Mouse (Mus musculus): ENCODE data around the gene Rab22a.

Gene Rab22a

GRCm38 (mm10) chr2:173659057-173659925, at the start of gene Rab22a:
Gene Rab22a, plus strand, starts transcription at chr2:173659760.
- DNase-seq (ENCODE audit: low read depth, low spot score): peak; percentile 99

DNA sequence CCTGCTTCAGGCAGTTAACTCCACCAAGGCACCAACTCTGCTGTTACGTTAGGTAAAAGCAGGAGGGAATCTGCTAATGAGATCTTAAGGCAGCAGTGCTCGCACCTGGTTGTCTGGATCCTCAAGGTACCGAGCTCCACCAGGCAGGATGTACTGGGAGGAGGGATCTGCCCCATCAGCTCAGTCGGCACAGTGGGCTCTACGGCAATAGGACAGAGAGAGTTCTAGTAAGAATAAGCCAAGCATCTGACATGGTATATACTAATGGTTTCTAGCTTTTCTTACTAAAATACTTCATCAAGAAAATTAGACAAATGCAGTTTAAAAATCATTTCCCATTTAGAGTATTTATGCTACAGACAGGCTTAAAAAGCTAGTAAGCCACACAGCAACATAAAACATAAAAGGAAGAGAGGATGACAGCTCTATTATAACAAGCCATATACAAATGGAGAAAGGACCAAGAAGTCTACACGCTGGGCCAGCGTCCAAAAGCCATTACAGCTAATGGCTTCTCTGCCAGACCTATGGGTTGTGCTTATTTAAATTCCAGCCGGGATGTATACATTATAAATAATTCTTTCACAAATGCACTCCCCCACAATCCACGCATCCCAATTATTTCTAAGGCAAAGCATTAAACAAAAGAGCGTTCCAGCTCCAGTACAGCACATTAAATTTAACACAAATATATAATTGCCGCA, 44.0 kb upstream of the Rab22a start:
- DNase-seq (ENCODE audit: low read depth, low spot score): peak; percentile 21

- DNase-seq (ENCODE audit: low read depth, low spot score): no peak
Measured at GRCm38 (mm10) chr2:173616156-173616555, 43.4 kb upstream of the Rab22a start.

DNA sequence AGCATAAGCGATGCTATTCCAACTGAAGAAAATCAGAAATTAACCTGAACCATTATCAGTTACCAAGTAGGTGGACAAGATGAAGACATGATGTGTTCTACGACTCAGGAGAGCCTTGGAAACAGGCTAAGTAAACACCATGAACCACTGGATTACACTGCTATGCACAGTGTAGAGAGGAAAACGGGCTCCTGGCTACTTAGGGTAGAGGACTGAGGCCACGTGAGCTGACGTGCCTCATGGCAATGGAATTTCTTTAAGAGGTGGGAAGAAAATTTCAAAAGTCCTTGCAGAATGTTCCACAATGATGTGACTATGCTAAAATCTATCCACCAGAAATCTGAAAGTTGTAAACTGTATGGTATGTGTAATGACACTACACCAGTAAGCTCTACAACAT, 40.4 kb upstream of the Rab22a start:
- no peak for DNase-seq (ENCODE audit: low read depth, low spot score)

GRCm38 (mm10) chr2:173620645-173621044, 38.9 kb upstream of the Rab22a start:
- DNase-seq (ENCODE audit: low read depth, low spot score): no peak

GRCm38 (mm10) chr2:173622173-173622601, 37.4 kb upstream of the Rab22a start:
- peak; percentile 25 for DNase-seq (ENCODE audit: low read depth, low spot score)

DNA sequence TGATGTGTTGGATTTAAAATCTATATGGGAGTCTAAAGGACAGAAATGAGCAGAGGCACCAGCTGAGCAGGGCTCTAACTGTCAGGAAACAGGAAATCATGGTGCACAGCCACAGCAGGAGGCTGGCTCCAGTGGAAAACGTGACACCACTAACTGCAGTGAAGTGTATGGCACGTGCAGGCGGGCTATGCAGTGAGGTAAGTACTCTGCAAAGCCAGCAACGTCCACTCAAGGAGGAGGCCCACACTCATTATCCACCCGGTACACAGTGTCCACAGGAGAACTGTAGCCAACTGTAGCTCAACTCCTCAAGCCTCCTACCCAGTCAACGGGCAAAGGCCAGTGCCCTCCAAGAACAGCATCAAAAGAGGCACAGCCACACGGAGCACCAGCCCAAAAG, 34.9 kb upstream of the Rab22a start:
- DNase-seq (ENCODE audit: low read depth, low spot score): no peak

DNA sequence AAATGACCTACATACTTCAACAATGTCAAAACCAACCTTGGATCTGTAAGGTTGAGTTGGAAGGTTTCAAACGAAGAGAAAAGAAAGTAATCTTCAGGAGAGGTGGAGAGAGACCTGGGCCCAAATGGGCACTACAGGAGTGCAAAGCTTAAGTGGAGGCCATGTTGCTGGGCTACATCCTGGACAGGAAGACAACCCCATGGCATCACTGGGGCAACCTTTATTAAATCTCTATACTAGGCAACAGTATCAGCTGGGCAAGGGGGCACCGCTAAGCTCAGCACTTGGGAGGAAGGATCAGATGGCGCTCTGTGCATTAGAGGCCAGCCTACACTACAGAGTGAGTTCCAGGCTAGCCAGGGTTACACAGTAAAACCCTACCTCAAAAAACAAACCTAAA, 33.8 kb upstream of the Rab22a start:
- no peak for DNase-seq (ENCODE audit: low read depth, low spot score)

GRCm38 (mm10) chr2:173634106-173634505, 25.5 kb upstream of the Rab22a start:
- peak; percentile 24 for DNase-seq (ENCODE audit: low read depth, low spot score)

- DNase-seq (ENCODE audit: low read depth, low spot score): no peak
Measured at GRCm38 (mm10) chr2:173641370-173641769, 18.2 kb upstream of the Rab22a start.

- peak; percentile 16 for DNase-seq (ENCODE audit: low read depth, low spot score)
Measured at GRCm38 (mm10) chr2:173642262-173642999, 17.1 kb upstream of the Rab22a start.

- no peak for DNase-seq (ENCODE audit: low read depth, low spot score)
Measured at GRCm38 (mm10) chr2:173647197-173647911, 12.2 kb upstream of the Rab22a start.

GRCm38 (mm10) chr2:173649762-173650161, 9.8 kb upstream of the Rab22a start:
- DNase-seq (ENCODE audit: low read depth, low spot score): no peak

- no peak for DNase-seq (ENCODE audit: low read depth, low spot score)
Measured at GRCm38 (mm10) chr2:173653526-173653925, 6.0 kb upstream of the Rab22a start.

GRCm38 (mm10) chr2:173657736-173658135, 1.8 kb upstream of the Rab22a start:
- DNase-seq (ENCODE audit: low read depth, low spot score): no peak

GRCm38 (mm10) chr2:173658517-173658916, 1.0 kb upstream of the Rab22a start:
- DNase-seq (ENCODE audit: low read depth, low spot score): no peak

DNA sequence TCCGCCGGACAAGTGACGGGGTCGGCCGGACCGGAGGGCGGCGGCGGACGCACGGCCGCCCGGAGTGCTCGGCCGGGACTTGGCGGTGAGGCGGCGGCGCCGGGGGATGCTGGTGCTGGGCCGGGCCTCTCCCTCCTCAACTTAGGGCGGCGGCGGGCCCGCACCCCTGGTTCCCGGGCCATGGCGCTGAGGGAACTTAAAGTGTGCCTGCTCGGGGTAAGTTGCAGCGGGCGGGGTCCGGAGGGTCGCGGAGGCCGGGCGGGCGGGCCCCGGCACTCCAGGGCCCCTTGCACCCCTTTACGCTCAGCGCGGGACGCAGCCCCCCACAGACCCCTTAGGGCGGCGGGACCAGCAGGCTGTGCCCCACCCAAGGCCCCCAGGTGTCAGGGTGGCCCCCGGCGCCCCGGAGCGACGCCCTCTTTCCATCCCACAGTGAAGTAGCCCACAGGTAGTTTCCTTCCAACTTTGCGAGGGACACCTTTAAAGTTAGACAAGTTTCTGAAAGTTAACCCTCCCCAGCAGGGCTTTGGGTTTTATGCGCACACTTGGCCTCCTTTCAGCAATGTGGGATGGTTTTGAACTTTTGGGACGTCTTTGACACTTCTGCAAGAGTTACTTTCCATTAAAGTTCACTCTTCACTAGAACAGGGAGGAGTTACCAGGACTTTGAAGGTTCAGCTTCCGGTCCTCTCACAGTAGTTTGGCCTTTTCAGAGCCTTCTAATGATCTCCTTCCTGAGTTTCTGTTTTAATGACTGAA, 545 bp downstream of the Rab22a start:
- DNase-seq (ENCODE audit: low read depth, low spot score): no peak

DNA sequence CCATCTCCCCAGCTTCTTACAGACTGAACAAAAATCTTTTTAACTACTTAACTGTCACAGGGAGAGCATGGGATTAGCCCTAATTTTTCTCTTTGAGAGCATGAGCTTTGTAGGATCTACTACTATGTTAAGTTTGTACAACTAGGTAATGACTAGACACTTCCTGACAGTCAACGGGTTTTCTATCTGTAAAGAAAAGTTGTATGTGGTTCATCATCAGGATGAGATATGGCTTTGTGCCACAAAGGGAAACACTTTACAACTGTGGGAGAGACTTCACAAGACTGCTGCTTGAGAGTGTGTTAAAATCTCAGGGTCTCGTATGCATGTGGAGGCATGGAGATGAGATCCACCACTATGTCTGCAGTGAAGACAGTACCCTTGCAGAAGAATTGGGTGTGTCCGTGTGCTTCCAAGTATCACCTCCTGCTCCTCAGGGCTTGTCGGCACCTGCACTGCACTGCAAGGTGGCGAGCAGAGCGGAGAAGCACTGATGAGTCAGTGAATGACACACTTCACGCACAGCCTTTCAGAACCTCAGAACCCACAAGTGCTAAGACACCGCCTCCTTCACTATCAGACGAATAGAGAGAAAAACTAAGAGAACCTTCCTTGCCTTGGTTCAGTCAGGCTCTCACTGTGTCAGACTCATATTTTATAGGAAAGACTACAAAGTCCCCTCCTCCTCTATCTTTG, 2.8 kb downstream of the Rab22a start:
- DNase-seq (ENCODE audit: low read depth, low spot score): peak; percentile 46

- no peak for DNase-seq (ENCODE audit: low read depth, low spot score)
Measured at GRCm38 (mm10) chr2:173664736-173665135, 5.2 kb downstream of the Rab22a start.

GRCm38 (mm10) chr2:173665271-173665670, 5.7 kb downstream of the Rab22a start:
- DNase-seq (ENCODE audit: low read depth, low spot score): no peak

Data from brain, adult 2 months (tissue).